Mouse (Mus musculus) kidney, adult 2 months (tissue): ENCODE measurements around the gene Vasp.

ENCODE experiments used
- CTCF ChIP-seq: fragments of 200-500 bp; conservative IDR thresholded peaks from 2 replicates; pipeline ENCODE4 v1.5.1; 2011; ENCODE audit warnings: low read depth, mild to moderate bottlenecking, control low read depth, low read length, moderate library complexity, mixed read lengths; ENCODE audit not compliant: insufficient read depth, insufficient read length
- POLR2A ChIP-seq: fragments of 200-500 bp; IDR thresholded peaks from one replicate; pipeline ENCODE4 v1.6.1; 2011; ENCODE audit warnings: low read depth, low read length, control low read depth

DNA sequence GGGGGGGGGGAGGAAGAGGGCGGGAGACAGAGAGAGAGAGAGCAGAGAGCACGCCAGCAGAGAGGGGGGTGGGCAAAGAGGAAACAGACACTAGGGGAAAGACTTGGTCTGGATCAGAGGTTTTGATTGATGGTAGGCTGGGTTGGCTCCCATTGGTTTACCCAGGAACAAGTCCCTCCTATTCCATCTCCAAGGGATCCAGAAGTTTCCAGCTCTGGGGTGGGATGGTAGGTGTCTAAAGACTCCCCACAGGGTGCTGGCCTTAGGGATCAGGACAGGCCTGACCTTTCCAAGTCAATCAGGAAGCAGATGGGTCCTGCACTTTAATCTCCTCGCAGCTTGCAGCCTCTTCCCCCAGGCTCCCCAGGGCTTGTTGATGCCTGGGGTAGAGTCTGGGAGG, 53.7 kb downstream of the Vasp start:
- TF ChIP-seq POLR2A (no peak), CTCF (no peak)
